Mouse (Mus musculus) lung, postnatal 0 days (tissue): ENCODE data around the gene Pip5k1a. TPM values are rescaled to one million over a fixed set of nuclear protein-coding genes. Genes with fewer than 3 reads are reported as not detected.

ENCODE experiments used
- ATAC-seq: fragments of 200-750 bp; cut with Nextera tagmentation; 2 replicates; pipeline ENCODE4 v1.8.0; 2017; ENCODE audit warnings: moderate library complexity
- DNase-seq: peaks from one replicate; pipeline ENCODE4 v3.0.0-alpha.2; 2016; ENCODE audit warnings: low spot score
- H3K27ac ChIP-seq: fragments of 300-500 bp; sonication (generic); 2 replicates; pipeline ENCODE4 v1.5.1; 2014; ENCODE audit warnings: antibody characterized with exemption, mild to moderate bottlenecking, low read length, mixed read lengths
- H3K27me3 ChIP-seq: fragments of 300-500 bp; sonication (generic); replicated peaks from 2 replicates; pipeline ENCODE4 v1.6.1; 2014; ENCODE audit warnings: low read length, mixed read lengths; ENCODE audit not compliant: insufficient read depth
- H3K36me3 ChIP-seq: fragments of 300-500 bp; sonication (generic); 2 replicates; pipeline ENCODE4 v1.6.1; 2014; ENCODE audit warnings: low read length, mixed read lengths; ENCODE audit not compliant: insufficient read depth
- H3K4me1 ChIP-seq: fragments of 300-500 bp; sonication (generic); 2 replicates; pipeline ENCODE4 v1.6.1; 2014; ENCODE audit warnings: antibody characterized with exemption, low read depth, low read length, mixed read lengths; ENCODE audit not compliant: insufficient read depth
- H3K4me2 ChIP-seq: fragments of 300-500 bp; sonication (generic); replicated peaks from 2 replicates; pipeline ENCODE4 v1.6.1; 2014; ENCODE audit warnings: low read depth, mild to moderate bottlenecking, low read length, moderate library complexity, mixed read lengths
- H3K4me3 ChIP-seq: fragments of 300-500 bp; sonication (generic); 2 replicates; pipeline ENCODE4 v1.5.1; 2014; ENCODE audit warnings: low read depth, low read length
- H3K9ac ChIP-seq: fragments of 300-500 bp; sonication (generic); replicated peaks from 2 replicates; pipeline ENCODE4 v1.6.1; 2014; ENCODE audit warnings: low read depth, mild to moderate bottlenecking
- H3K9me3 ChIP-seq: fragments of 300-500 bp; sonication (generic); 2 replicates; pipeline ENCODE4 v1.6.1; 2016; ENCODE audit warnings: low read length, mixed read lengths
- CTCF ChIP-seq: IDR thresholded peaks from 2 replicates; pipeline ENCODE4 v1.5.1; 2016; ENCODE audit warnings: antibody characterized with exemption, mild to moderate bottlenecking
- EP300 ChIP-seq: IDR thresholded peaks from 2 replicates; pipeline ENCODE4 v1.6.1; 2016; ENCODE audit warnings: antibody characterized with exemption, mild to moderate bottlenecking, control low read depth
- WGBS: fragments of 180-500 bp; shearing (Covaris S2); extraction: QIAGEN DNeasy Blood & Tissue Kit; methylation state at CpG from one replicate; pipeline ENCODE4 v1.1.7; 2014; 5-methylcytosine and 5-hydroxymethylcytosine counted together
- microRNA-seq: library from miRNA; unstranded; fragments of <30 nt; microRNA quantifications from one replicate; pipeline ENCODE4, GENCODE M21; 2016
- polyA plus RNA-seq: library from polyadenylated mRNA; unstranded; fragments of >200 nt; fragmentation: Nextera tagmentation; extraction: Ambion mirVana; gene quantifications from 2 replicates; pipeline ENCODE4 v1.2.1, GENCODE M21; 2015

Pip5k1a gene
- polyA plus RNA-seq, 1 experiment from 2014 or later: 18.1 TPM

- H3K27me3 ChIP-seq: no peaks in the 10 kb centered on the region
- no peak overlapping the region for H3K4me2 ChIP-seq
- no peak overlapping the region for H3K9ac ChIP-seq
- DNase-seq (no peak), ATAC-seq (no peak)
- peaks cover 21% of the 10 kb centered on the region; the same call in 1 of the 2 replicates for H3K36me3 ChIP-seq
- H3K4me3 ChIP-seq: no peak overlapping the region
- H3K4me1 ChIP-seq: peaks cover 5% of the 10 kb centered on the region; the same call in 1 of the 2 replicates
- TF ChIP-seq CTCF (no peak), EP300 (no peak)
- WGBS: 79% methylated on average over 7 of the region's 7 CpGs
- no peak overlapping the region for H3K27ac ChIP-seq
- no peaks in the 10 kb centered on the region for H3K9me3 ChIP-seq
Observed at GRCm38 (mm10) chr3:95010396-95010795, 96.3 kb downstream of the Pip5k1a start.

Small RNA genes within 50 kb of the gene (microRNA-seq; reads per million reads assigned to microRNA genes)
- gene Mir8099-1: not detected

Other genes starting within 250 kb of the Pip5k1a start
- gene Psmb4, start 220.0 kb downstream of the Pip5k1a start, polyA plus RNA-seq: 234 and 249 TPM in 2 replicates
- gene Selenbp1, start 173.9 kb downstream of the Pip5k1a start, polyA plus RNA-seq: 1,021 and 1,046 TPM in 2 replicates
- 3.3 and 3.5 TPM in 2 replicates for gene Rfx5, start 152.9 kb downstream of the Pip5k1a start, polyA plus RNA-seq
- gene Pi4kb, start 132.2 kb downstream of the Pip5k1a start, polyA plus RNA-seq: 13.6 and 15.6 TPM in 2 replicates
- 9.9 and 10.1 TPM in 2 replicates for gene Zfp687, start 91.5 kb downstream of the Pip5k1a start, polyA plus RNA-seq
- gene Psmd4, start 64.3 kb downstream of the Pip5k1a start, polyA plus RNA-seq: 170 and 185 TPM in 2 replicates
- 82.9 and 84.0 TPM in 2 replicates for gene Vps72, start 4.1 kb upstream of the Pip5k1a start, polyA plus RNA-seq
- gene Tmod4, start 17.5 kb upstream of the Pip5k1a start, polyA plus RNA-seq: 2.0 and 2.9 TPM in 2 replicates
- gene Scnm1, start 27.1 kb upstream of the Pip5k1a start, polyA plus RNA-seq: 51.8 and 54.1 TPM in 2 replicates
- 13.3 and 14.0 TPM in 2 replicates for gene Lysmd1, start 27.2 kb upstream of the Pip5k1a start, polyA plus RNA-seq
- 9.0 and 9.7 TPM in 2 replicates for gene Tnfaip8l2, start 35.4 kb upstream of the Pip5k1a start, polyA plus RNA-seq
- gene Sema6c, start 53.5 kb upstream of the Pip5k1a start, polyA plus RNA-seq: 1.3 and 1.8 TPM in 2 replicates
- gene Gabpb2, start 111.0 kb upstream of the Pip5k1a start, polyA plus RNA-seq: 4.3 and 4.7 TPM in 2 replicates
- gene Cdc42se1, start 121.8 kb upstream of the Pip5k1a start, polyA plus RNA-seq: 104 and 120 TPM in 2 replicates
- 5.9 and 6.5 TPM in 2 replicates for gene Mllt11, start 125.2 kb upstream of the Pip5k1a start, polyA plus RNA-seq
- 1.5 and 1.6 TPM in 2 replicates for gene Gm128, start 134.7 kb upstream of the Pip5k1a start, polyA plus RNA-seq
- 2.5 and 2.8 TPM in 2 replicates for gene Bnipl, start 144.3 kb upstream of the Pip5k1a start, polyA plus RNA-seq
- gene Mindy1, start 174.4 kb upstream of the Pip5k1a start, polyA plus RNA-seq: 65.8 and 68.0 TPM in 2 replicates
- 11.6 and 14.5 TPM in 2 replicates for gene Prune1, start 175.1 kb upstream of the Pip5k1a start, polyA plus RNA-seq
- gene Anxa9, start 200.2 kb upstream of the Pip5k1a start, polyA plus RNA-seq: 1.4 and 1.6 TPM in 2 replicates
- gene Cers2, start 207.9 kb upstream of the Pip5k1a start, polyA plus RNA-seq: 291 and 299 TPM in 2 replicates